Mouse (Mus musculus) fibroblast of lung, adult 2 months (primary cell): ENCODE results near the gene Sp6.

Experiments used
- DNase-seq: peaks from one replicate; pipeline ENCODE4 v3.0.0-alpha.2; 2011; ENCODE audit warnings: low read depth

Gene Sp6

DNA sequence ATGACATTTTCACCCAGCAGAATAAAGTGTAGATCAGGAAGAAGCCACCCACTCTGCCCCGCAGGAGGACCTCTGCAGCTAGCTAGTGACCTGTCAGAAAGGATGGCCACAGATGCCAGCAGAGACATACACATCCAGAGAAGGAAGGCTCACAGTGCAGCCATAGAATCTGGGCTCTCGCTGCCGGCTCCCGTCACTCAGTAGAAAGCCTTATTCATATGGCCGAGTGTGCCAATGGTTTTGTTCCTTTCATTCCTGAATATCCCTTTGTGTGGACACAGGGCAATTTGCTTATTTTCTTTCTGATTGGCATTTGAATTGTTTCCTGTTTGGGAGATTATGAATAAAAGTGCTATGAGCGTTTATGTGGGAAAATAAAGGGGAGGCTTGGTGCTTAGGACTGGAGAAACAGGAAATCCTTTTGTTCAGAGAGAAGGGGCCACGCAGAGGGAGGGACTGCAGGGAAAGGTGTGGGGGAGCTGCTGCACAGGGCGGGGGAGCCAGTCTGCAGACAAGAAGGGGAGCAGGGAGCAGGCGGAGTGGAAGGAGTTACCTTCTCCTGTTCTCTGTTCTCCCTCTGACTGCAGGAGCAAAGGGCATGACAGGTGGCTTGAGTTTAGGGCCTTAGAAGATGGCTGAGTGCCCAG, 50.2 kb downstream of the Sp6 start:
- no peak for DNase-seq

GRCm38 (mm10) chr11:97063921-97064295, 50.7 kb downstream of the Sp6 start:
- no peak for DNase-seq

DNA sequence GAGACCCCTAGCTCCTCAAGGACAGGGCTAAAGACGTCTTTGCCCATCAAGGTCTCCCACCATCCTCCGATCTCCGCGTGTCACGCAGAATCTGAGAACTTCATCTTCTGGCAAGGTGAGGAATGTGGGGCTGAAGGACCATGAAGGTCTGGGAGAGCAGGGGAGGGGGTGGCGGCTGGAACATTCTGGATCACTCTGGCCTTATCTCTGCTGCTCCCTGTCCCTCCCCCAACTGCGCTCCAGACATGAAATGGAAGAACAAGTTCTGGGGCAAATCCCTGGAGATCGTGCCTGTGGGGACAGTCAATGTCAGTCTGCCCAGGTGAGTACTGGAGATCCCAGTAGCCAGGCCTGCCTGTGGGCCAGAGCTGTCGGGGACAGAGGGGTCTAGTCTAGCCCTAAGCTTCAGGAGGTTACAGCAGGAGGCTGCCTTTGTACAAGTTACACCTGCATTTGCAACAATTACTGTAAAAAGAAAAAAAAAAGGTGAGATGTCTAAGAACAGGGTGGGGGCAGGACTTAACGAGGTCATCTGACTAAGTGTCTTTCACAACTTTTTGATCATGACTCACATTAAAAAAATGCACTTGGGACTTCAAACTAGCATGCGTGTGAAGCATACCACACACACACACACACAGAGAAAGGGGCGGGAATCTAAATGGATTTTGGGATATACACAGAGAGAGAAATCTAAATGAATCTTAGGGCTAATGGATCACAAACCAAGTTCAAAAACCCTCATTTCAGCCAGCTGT, 52.5 kb downstream of the Sp6 start:
- DNase-seq = no peak

- no peak for DNase-seq
Observed at GRCm38 (mm10) chr11:97066656-97067360, 53.6 kb downstream of the Sp6 start.

DNA sequence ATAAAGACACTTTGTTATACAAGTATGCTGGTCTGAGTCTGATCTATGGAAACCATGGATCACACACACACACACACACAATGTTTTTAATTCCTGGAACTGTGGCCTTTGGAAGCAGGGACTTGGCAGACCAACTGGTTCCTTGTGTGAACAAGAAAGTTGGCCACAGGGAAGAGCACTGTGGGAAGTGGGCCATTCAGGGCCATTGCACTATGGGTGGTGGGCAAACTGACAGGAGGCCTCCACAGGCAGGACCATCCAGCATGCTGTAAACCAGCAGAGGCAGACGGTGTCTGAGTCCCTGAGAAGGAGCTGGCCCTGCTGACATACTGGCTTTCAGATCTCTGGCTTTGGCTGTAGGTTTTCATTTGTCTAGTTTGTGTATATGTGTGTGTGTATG, 56.1 kb downstream of the Sp6 start:
- DNase-seq = no peak

DNA sequence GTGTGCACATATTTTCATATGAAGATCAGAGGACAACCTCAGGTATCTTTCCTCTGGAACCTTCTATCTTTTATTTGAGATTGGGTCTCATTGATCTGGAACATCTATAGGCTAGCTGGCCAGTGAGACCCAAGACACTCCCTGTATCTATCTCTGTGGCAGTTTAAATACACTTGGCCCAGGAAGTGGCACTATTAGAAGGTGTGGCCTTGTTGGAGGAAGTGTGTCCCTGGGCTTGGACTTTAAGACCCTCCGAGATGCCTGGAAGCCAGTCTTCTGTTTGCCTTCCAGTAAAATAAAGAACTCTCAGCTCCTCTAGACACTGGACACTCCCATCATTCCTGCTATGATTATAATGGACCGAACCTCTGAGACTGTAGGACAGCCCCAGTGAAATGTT, 56.6 kb downstream of the Sp6 start:
- no peak for DNase-seq

GRCm38 (mm10) chr11:97071129-97071528, 57.9 kb downstream of the Sp6 start:
- no peak for DNase-seq

DNA sequence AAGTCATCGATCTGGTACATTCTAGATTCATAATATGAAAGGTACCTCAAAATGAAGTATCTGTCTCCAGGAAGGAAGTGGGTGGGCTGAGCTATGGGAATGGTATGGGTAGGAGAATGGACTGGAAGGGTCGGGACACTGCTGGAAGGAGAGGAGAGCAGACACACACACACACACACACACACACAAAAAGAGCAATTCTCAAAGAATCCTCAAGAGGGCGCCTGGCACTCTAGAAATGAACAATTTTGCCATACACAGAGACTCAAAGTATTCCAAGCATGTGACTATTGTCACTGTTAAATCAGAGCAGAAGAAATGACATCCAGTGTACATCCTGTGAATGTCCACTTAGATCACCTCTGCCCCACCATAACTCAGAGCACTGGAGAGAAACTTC, 59.3 kb downstream of the Sp6 start:
- DNase-seq = peak; percentile 23

DNA sequence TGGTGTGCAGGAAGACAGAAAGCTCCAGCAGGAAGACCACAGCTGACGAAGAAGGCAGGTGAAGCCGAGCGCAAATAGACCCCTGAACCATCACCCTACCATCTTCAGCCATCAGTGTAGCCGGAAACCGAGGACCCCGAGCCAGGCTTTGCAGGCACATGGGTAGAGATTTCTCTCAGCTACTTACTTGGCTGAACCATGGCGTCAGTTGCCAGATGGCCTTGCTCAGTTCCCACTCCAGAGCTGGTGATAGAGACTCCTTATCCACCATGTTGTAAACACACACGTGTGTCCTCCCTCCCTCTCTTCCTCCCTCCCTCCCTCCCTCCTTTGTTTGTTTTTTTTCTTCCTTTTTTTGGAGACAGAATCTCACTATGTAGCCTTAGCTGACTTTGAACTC, 61.0 kb downstream of the Sp6 start:
- no peak for DNase-seq
